Mouse (Mus musculus) CH12.LX (cell line): ENCODE results near the gene Sec16a.

Source experiments
- BHLHE40 ChIP-seq: IDR thresholded peaks from 2 replicates; pipeline ENCODE4 v1.6.1; 2011; ENCODE audit warnings: mild to moderate bottlenecking, low read depth, low read length, improper control_type of control experiment
- CTCF ChIP-seq, 2 experiments: IDR thresholded peaks in 1 of 2; conservative IDR thresholded peaks in 1 of 2; 2 replicates each; pipeline ENCODE4 v1.5.1; 2011 to 2012; ENCODE audit warnings: low read depth in 2 of 2, low read length in 2 of 2, improper control_type of control experiment in 1 of 2, inconsistent platforms in 1 of 2, mild to moderate bottlenecking in 1 of 2, moderate library complexity in 1 of 2
- EP300 ChIP-seq: IDR thresholded peaks from 2 replicates; pipeline ENCODE4 v1.6.1; 2011; ENCODE audit warnings: low read length, improper control_type of control experiment
- IRF4 ChIP-seq: IDR thresholded peaks from 2 replicates; pipeline ENCODE4 v1.6.1; 2014; ENCODE audit warnings: low read depth, mild to moderate bottlenecking, inconsistent platforms, low read length, improper control_type of control experiment
- KAT2A ChIP-seq: IDR thresholded peaks from 2 replicates; pipeline ENCODE4 v1.6.1; 2012; ENCODE audit warnings: low read length, improper control_type of control experiment, inconsistent platforms; ENCODE audit not compliant: insufficient replicate concordance
- MAFK ChIP-seq: IDR thresholded peaks from 2 replicates; pipeline ENCODE4 v1.6.1; 2011; ENCODE audit warnings: low read length, improper control_type of control experiment; ENCODE audit not compliant: insufficient replicate concordance
- MAX ChIP-seq: IDR thresholded peaks from 2 replicates; pipeline ENCODE4 v1.6.1; 2011; ENCODE audit warnings: low read length, improper control_type of control experiment
- NELFE ChIP-seq: IDR thresholded peaks from 2 replicates; pipeline ENCODE4 v1.6.1; 2011; ENCODE audit warnings: low read depth, low read length, improper control_type of control experiment
- POLR2A ChIP-seq: IDR thresholded peaks from 2 replicates; pipeline ENCODE4 v1.6.1; 2011; ENCODE audit warnings: low read depth, mild to moderate bottlenecking, improper control_type of control experiment, low read length
- SMC3 ChIP-seq: IDR thresholded peaks from 2 replicates; pipeline ENCODE4 v1.6.1; 2011; ENCODE audit warnings: low read depth, low read length, improper control_type of control experiment

DNA sequence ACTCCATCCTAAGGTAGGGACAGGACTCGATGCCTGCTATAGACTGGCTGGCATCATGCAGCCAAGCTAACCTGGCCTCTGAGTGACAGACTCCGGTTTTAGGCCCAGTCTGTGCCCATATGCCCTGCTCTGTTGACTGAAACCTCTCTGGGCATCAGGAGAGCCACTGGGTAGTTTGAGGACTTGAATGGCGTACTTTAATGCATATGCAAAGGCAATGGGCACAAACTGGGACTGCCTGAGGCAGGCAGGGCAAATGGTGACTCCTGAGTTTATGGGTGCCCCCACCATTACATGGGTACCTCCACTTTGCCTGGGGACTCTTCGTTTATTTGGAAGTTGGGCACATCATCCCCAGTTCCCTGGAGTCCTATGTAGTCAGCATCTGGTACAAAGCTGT lies 1.7 kb upstream of the Sec16a start:
- TF ChIP-seq NELFE: no peak
- TF ChIP-seq CTCF (conservative IDR thresholded peaks at IDR 0.05 in 1 of 2, IDR thresholded peaks at IDR 0.05 in 1 of 2; ENCODE audit: low read depth in 2 of 2, low read length in 2 of 2): no peak
- no peak for TF ChIP-seq MAFK
- TF ChIP-seq IRF4: no peak
- TF ChIP-seq BHLHE40: no peak
- no peak for TF ChIP-seq EP300
- no peak for TF ChIP-seq MAX
- no peak for TF ChIP-seq POLR2A
- no peak for TF ChIP-seq SMC3
- no peak for TF ChIP-seq KAT2A
